Mouse (Mus musculus) E14TG2a.4 (cell line): ENCODE measurements at regions not wholly inside any gene's neighbourhood (a gene's known extent, or its start where the extent isn't known, plus 50 kb on each side); places are given as distances from the start of the nearest gene placed in this dataset.

Experiments
- CTCF ChIP-seq: conservative IDR thresholded peaks from 2 replicates; pipeline ENCODE4 v1.5.1; 2014; ENCODE audit warnings: low read length
- NANOG ChIP-seq: IDR thresholded peaks from 2 replicates; pipeline ENCODE4 v1.6.1; 2014; ENCODE audit warnings: borderline replicate concordance, low read length, mixed read lengths
- POU5F1 ChIP-seq: IDR thresholded peaks from 2 replicates; pipeline ENCODE4 v1.6.1; 2014; ENCODE audit warnings: low read length, borderline replicate concordance

DNA sequence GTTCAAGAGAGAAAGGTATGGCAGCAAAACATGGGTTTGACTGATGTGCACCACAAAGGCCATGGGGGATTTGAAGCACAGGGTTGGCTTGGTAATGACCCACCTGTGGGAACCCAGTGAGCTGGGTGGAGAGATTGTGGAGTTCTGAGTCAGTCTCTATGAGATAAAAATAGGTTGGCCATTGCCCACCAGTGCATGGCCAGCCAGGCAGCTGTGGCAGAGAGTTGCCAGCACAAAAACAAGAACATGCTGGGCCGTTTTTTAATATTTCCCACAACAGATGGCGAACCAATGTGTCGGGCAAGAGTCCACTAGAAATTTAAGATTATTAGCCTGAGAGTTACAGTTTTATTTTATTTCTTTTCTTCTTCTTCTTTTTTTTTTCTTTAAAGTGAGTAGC, 205.6 kb upstream of the Arhgap24 start:
- TF ChIP-seq CTCF (no peak), NANOG (no peak), POU5F1 (no peak)
